Mouse (Mus musculus) lung, embryonic 15.5 days (tissue): ENCODE measurements around the gene Ust. TPM values are rescaled to one million over a fixed set of nuclear protein-coding genes. Genes with fewer than 3 reads are reported as not detected.

ENCODE experiments used
- ATAC-seq: fragments of 200-750 bp; cut with Nextera tagmentation; 2 replicates; pipeline ENCODE4 v1.8.0; 2017; ENCODE audit warnings: moderate number of reproducible peaks, borderline replicate concordance; ENCODE audit not compliant: low FRiP score, low TSS enrichment; ENCODE audit errors: extremely low read depth
- H3K27ac ChIP-seq: fragments of 300-500 bp; sonication (generic); 2 replicates; pipeline ENCODE4 v1.5.1; 2015; ENCODE audit warnings: moderate library complexity, mild to moderate bottlenecking, inconsistent platforms
- H3K27me3 ChIP-seq: fragments of 300-500 bp; sonication (generic); 2 replicates; pipeline ENCODE4 v1.6.1; 2015; ENCODE audit warnings: inconsistent platforms
- H3K36me3 ChIP-seq: fragments of 300-500 bp; sonication (generic); 2 replicates; pipeline ENCODE4 v1.6.1; 2015; ENCODE audit warnings: inconsistent platforms
- H3K4me1 ChIP-seq: fragments of 300-500 bp; sonication (generic); 2 replicates; pipeline ENCODE4 v1.6.1; 2015; ENCODE audit warnings: inconsistent platforms
- H3K4me2 ChIP-seq: fragments of 300-500 bp; sonication (generic); 2 replicates; pipeline ENCODE4 v1.6.1; 2015; ENCODE audit warnings: inconsistent platforms, mild to moderate bottlenecking, moderate library complexity
- H3K4me3 ChIP-seq: fragments of 300-500 bp; sonication (generic); 2 replicates; pipeline ENCODE4 v1.5.1; 2015; ENCODE audit warnings: mild to moderate bottlenecking, inconsistent platforms
- H3K9ac ChIP-seq: fragments of 300-500 bp; sonication (generic); 2 replicates; pipeline ENCODE4 v1.6.1; 2015; ENCODE audit warnings: inconsistent platforms
- H3K9me3 ChIP-seq: fragments of 300-500 bp; sonication (generic); 2 replicates; pipeline ENCODE4 v1.6.1; 2016; ENCODE audit warnings: inconsistent platforms
- WGBS: fragments of 180-500 bp; shearing (Covaris S2); methylation state at CpG from one replicate; pipeline ENCODE4 v1.1.7; 2015; 5-methylcytosine and 5-hydroxymethylcytosine counted together
- polyA plus RNA-seq: library from polyadenylated mRNA; unstranded; fragments of >200 nt; fragmentation: Nextera tagmentation; extraction: Ambion mirVana; gene quantifications from 2 replicates; pipeline ENCODE4 v1.2.1, GENCODE M21; 2015

Ust gene
- polyA plus RNA-seq, 1 experiment from 2014 or later: 6.8 TPM

DNA sequence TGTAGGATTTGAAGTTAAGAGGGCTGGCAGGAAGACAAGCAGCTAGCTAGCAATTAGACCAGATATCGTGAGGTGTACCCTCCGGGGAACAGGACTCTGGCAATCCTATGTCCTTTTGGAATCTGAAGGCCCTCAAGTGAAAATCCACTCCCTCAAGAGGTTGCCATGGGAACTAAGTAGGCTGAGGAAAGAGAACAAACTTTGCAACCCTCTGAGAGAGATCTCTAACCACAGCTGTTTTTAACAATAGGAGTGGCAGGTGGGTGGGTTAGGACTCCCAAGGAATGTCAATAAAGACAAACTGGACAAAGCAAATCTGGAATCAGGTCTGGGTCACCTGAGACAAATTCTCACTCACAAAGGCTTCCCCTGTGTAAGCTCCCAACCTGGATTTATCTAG, 221.4 kb downstream of the Ust start:
- Histone ChIP-seq H3K9me3 (no peaks in the 10 kb centered on the region), H3K4me1 (peaks cover 12% of the 10 kb centered on the region; the same call in 1 of the 2 replicates), H3K9ac (no peak overlapping the region), H3K36me3 (no peaks in the 10 kb centered on the region), H3K4me2 (no peak overlapping the region), H3K27me3 (no peaks in the 10 kb centered on the region), H3K27ac (peak overlapping the region; percentile 73), H3K4me3 (no peak overlapping the region)
- WGBS: 48% methylated on average over 2 of the region's 2 CpGs
- ATAC-seq: peak; percentile 78

DNA sequence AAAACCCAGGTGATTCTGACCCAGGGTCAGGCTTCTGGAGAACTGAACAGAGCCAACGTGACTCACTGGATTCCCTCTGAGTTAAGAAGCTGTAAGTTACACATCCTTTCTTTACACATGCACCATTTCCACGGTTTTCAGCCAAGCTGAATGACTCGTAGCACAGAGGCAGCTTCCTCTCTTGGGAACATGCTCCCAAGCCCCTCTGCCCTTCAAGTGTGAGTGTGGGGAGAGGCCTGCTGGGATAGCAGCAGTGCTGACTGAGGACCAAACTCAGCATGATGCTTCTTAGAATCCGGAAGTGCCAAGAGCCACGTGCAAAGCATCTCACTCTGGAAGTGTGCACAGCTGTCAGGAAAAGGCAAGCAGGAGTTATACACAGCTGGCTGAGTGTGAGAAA, 228.0 kb downstream of the Ust start:
- no peaks in the 10 kb centered on the region for H3K27me3 ChIP-seq
- peaks cover 15% of the 10 kb centered on the region for H3K4me1 ChIP-seq
- WGBS: 33% methylated on average over 5 of the region's 5 CpGs
- H3K4me2 ChIP-seq: no peak overlapping the region
- no peak overlapping the region for H3K27ac ChIP-seq
- ATAC-seq: no peak
- no peak overlapping the region for H3K4me3 ChIP-seq
- H3K36me3 ChIP-seq: no peaks in the 10 kb centered on the region
- no peak overlapping the region for H3K9ac ChIP-seq
- H3K9me3 ChIP-seq: no peaks in the 10 kb centered on the region

DNA sequence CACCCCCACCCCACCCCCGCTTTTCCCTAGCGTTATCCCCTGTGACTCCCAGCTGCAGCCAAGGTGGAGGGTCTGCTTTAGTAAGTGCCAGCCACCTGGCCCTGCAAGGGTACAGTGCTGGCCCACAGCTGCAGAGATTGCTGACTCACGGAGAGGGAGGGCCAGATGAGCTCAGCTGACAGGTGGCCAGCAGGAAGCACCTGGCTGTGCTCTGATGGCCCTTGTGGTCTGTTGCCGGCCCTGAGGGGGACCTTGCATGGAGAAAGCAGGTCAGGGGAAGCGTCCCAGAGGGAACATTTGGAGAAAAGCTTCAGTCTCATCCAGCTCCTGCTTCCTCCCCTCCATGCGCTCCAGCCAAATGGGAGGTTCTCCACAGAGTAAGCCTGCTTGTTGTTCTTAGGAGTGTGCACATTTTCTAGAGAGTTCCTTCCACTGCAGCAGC, 231.3 kb downstream of the Ust start:
- Histone ChIP-seq H3K27me3 (no peaks in the 10 kb centered on the region), H3K4me1 (peaks cover 13% of the 10 kb centered on the region), H3K36me3 (no peaks in the 10 kb centered on the region), H3K4me3 (no peak overlapping the region), H3K27ac (no peak overlapping the region), H3K9ac (no peak overlapping the region), H3K4me2 (no peak overlapping the region), H3K9me3 (no peaks in the 10 kb centered on the region)
- peak; percentile 39; the same call in 1 of the 2 replicates for ATAC-seq
- WGBS: 18% methylated on average over 6 of the region's 6 CpGs

DNA sequence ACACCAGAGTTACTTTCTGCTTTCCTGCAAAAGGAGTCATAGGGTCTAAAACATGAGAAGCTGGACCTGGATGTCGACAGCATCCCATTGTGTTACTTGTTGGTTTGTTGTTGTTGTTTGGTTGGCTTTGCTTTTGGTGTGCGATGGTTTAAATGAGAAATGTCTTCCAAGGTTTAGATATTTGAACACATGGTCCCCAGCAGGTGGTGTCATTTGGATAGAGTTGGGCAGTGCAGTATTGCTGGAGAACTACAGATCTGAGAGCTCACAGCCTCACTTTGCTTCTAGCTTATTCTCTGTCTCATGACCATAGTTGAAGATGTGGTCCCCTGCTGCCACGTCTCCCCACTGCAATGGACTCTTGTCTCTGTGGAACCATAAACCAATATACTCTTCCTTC, 234.6 kb downstream of the Ust start:
- Histone ChIP-seq H3K9me3 (no peaks in the 10 kb centered on the region), H3K9ac (no peak overlapping the region), H3K4me1 (peaks cover 6% of the 10 kb centered on the region; the same call in 1 of the 2 replicates), H3K27me3 (no peaks in the 10 kb centered on the region), H3K4me2 (no peak overlapping the region), H3K4me3 (no peak overlapping the region), H3K36me3 (no peaks in the 10 kb centered on the region), H3K27ac (no peak overlapping the region)
- WGBS: 84% methylated on average over 3 of the region's 3 CpGs
- ATAC-seq: no peak

DNA sequence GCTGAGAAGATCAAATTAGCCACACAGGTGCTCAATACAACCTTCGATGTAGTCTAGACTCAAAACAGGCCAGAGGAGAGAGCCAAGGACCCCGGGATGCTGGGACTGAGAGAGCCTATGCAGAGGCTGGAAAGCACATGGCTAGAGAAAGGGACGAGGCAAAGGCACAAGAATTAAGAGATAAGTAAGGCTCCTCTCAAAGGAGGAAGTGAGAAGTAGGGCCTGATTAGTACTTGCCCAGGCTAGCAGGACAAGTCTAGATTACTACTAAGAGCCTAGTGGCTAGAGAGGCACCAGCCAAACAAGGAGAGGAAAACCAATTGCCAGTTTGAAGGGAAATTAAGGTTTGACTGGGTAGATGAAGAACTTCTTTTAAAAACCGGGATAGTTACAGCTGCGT, 241.5 kb downstream of the Ust start:
- no peak for ATAC-seq
- WGBS: 74% methylated on average over 5 of the region's 5 CpGs
- H3K27ac ChIP-seq: no peak overlapping the region
- no peaks in the 10 kb centered on the region for H3K9me3 ChIP-seq
- H3K4me3 ChIP-seq: no peak overlapping the region
- H3K4me1 ChIP-seq: no peaks in the 10 kb centered on the region
- H3K27me3 ChIP-seq: no peaks in the 10 kb centered on the region
- H3K4me2 ChIP-seq: no peak overlapping the region
- no peaks in the 10 kb centered on the region for H3K36me3 ChIP-seq
- no peak overlapping the region for H3K9ac ChIP-seq

DNA sequence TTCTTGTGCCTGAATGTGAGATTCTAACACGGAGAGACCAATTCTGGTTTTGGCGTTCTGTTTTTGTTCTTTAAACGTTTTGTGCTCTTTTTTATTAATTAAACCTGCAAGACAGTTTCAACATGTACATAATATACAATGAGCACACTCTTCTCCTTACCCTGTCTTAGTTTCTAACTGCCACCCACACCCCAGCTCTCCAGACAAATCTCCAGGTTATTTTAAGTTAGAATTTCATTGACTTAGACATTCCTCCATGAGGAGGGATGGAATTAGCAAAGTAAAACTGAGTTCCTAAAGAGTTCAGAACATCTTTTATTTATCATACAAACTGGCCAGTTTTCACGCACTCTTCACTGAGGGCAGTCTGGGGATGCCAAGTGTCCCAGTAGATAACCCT, 248.9 kb downstream of the Ust start:
- ATAC-seq: no peak
- H3K27me3 ChIP-seq: no peaks in the 10 kb centered on the region
- no peak overlapping the region for H3K27ac ChIP-seq
- no peaks in the 10 kb centered on the region for H3K36me3 ChIP-seq
- 84% methylated on average over 4 of the region's 4 CpGs for WGBS
- no peak overlapping the region for H3K4me3 ChIP-seq
- H3K4me2 ChIP-seq: no peak overlapping the region
- no peak overlapping the region for H3K9ac ChIP-seq
- no peaks in the 10 kb centered on the region for H3K9me3 ChIP-seq
- no peaks in the 10 kb centered on the region for H3K4me1 ChIP-seq

DNA sequence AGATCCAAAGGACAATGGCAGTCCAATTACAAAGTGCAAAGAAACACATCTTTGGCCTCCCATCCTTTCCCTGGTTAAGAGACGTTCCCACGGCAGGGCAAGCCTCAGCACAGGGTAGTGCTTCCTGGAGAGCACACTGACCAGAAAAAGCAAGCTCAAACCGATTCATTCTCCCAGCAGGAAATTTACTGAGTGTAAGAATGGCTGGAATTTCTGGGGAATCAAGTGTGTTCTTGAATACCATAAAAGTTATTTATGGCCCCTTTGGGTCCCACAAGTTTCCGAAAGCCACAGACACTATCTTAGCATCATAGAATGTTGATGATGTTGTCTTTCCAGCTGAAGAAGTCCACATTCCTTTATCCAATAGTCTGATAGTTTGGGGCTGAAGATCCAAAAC, 258.9 kb downstream of the Ust start:
- Histone ChIP-seq H3K4me2 (no peak overlapping the region), H3K9me3 (no peaks in the 10 kb centered on the region), H3K27ac (0 out of 2 replicates have a peak overlapping the region, but pooled peaks have one; percentile 1), H3K4me1 (peaks cover 8% of the 10 kb centered on the region; the same call in 1 of the 2 replicates), H3K9ac (no peak overlapping the region), H3K36me3 (no peaks in the 10 kb centered on the region), H3K4me3 (no peak overlapping the region), H3K27me3 (no peaks in the 10 kb centered on the region)
- peak; percentile 42; the same call in 1 of the 2 replicates for ATAC-seq
- 27% methylated on average over 4 of the region's 4 CpGs for WGBS

DNA sequence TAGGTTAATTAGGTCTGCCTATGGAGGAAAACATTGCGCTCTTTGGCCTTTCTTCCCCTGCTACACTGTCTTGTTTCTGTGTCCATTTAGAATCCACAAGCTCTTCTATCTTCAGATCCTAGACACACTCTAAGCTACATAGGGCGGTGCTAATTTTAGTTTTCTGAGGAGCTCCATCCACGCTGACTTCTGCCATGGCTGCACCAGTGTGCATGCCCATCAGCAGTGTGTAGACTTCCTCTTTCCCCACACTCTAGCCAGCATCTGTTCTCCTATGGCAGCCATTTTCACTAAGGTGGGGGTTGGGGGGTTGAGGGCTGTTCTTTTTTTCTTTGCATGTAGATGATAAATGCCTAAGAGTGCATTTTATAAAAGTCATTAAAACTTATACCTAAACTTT, 268.6 kb downstream of the Ust start:
- no peak overlapping the region for H3K4me2 ChIP-seq
- 88% methylated on average over 3 of the region's 3 CpGs for WGBS

DNA sequence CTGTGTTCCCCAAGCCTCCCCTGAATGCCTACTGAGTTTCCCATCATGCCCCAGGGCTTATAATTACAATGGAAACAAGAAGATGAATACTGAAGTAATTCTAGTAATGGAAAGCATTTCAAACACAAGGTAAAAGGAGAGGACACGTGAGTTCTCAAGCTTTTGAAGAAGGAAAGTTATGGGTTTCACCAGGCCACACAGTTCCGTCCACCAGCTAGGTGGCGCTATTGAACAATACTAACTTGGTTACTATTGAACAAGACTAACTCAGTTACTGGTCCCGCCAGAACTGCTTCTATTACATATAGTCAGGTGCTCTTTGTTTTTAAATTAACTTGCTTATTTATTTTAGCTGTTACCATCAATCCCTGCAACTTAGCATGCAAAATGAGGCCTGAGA, 276.3 kb downstream of the Ust start:
- no peak for ATAC-seq
- 17% methylated on average over 4 of the region's 4 CpGs for WGBS
- H3K9me3 ChIP-seq: no peaks in the 10 kb centered on the region
- no peak overlapping the region for H3K9ac ChIP-seq
- H3K27me3 ChIP-seq: no peaks in the 10 kb centered on the region
- H3K27ac ChIP-seq: no peak overlapping the region
- no peak overlapping the region for H3K4me3 ChIP-seq
- no peak overlapping the region for H3K4me2 ChIP-seq
- H3K4me1 ChIP-seq: peaks cover 6% of the 10 kb centered on the region
- peaks cover under 1% of the 10 kb centered on the region; the same call in 1 of the 2 replicates for H3K36me3 ChIP-seq

More for the DNA sequence above, 268.6 kb downstream of the Ust start:
- no peaks in the 10 kb centered on the region for H3K27me3 ChIP-seq
- no peak overlapping the region for H3K9ac ChIP-seq
- no peaks in the 10 kb centered on the region for H3K9me3 ChIP-seq
- H3K27ac ChIP-seq: no peak overlapping the region
- no peaks in the 10 kb centered on the region for H3K4me1 ChIP-seq
- no peak overlapping the region for H3K4me3 ChIP-seq
- H3K36me3 ChIP-seq: peaks cover 4% of the 10 kb centered on the region; the same call in 1 of the 2 replicates
- no peak for ATAC-seq

DNA sequence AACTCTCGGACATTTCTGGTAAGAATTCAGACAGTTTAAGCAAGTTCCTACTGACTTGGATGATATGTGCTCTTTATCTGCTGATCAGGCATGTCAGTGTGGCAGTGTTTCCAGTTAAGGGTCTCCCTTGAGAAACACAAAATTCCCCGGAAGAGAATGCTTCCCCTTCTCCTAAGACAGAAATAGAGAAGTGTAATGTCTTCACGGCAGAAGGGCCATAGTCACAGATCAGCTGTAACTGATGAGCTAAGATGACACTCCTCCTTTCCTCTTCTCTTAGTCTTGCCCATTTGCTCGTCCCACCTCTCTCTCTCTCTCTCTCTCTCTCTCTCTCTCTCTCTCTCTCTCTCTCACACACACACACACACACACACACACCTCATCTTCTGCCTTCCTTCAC, 277.9 kb downstream of the Ust start:
- H3K4me3 ChIP-seq: no peak overlapping the region
- no peak for ATAC-seq
- no peaks in the 10 kb centered on the region for H3K27me3 ChIP-seq
- no peaks in the 10 kb centered on the region; the same call in 1 of the 2 replicates for H3K36me3 ChIP-seq
- H3K9ac ChIP-seq: no peak overlapping the region
- WGBS: 57% methylated on average over 3 of the region's 4 CpGs
- no peaks in the 10 kb centered on the region for H3K9me3 ChIP-seq
- no peak overlapping the region for H3K4me2 ChIP-seq
- H3K4me1 ChIP-seq: peaks cover 10% of the 10 kb centered on the region
- H3K27ac ChIP-seq: no peak overlapping the region

DNA sequence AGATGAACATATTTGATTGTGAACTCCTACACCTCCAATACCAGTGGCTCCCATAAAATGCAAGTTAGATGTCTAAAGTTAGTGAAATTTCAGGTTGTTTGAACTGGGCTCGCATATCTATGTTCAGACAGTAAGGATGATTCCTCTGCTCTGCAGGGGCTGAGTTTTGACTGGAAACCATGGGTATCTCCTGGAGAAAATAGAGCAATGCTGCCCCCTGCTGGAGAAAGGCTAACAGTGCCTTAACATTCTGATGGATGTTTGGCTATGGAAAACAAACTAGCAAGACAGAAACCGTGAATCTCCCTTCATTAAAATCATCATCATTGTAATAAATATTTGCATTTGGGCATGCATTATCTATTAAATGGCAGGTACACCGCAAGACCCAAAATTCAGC, 278.4 kb downstream of the Ust start:
- Histone ChIP-seq H3K4me1 (peaks cover 10% of the 10 kb centered on the region), H3K27ac (no peak overlapping the region), H3K9ac (no peak overlapping the region), H3K36me3 (no peaks in the 10 kb centered on the region; the same call in 1 of the 2 replicates), H3K27me3 (no peaks in the 10 kb centered on the region), H3K4me2 (no peak overlapping the region), H3K4me3 (no peak overlapping the region), H3K9me3 (no peaks in the 10 kb centered on the region)
- ATAC-seq: no peak
- WGBS: 3% methylated on average over 3 of the region's 3 CpGs

DNA sequence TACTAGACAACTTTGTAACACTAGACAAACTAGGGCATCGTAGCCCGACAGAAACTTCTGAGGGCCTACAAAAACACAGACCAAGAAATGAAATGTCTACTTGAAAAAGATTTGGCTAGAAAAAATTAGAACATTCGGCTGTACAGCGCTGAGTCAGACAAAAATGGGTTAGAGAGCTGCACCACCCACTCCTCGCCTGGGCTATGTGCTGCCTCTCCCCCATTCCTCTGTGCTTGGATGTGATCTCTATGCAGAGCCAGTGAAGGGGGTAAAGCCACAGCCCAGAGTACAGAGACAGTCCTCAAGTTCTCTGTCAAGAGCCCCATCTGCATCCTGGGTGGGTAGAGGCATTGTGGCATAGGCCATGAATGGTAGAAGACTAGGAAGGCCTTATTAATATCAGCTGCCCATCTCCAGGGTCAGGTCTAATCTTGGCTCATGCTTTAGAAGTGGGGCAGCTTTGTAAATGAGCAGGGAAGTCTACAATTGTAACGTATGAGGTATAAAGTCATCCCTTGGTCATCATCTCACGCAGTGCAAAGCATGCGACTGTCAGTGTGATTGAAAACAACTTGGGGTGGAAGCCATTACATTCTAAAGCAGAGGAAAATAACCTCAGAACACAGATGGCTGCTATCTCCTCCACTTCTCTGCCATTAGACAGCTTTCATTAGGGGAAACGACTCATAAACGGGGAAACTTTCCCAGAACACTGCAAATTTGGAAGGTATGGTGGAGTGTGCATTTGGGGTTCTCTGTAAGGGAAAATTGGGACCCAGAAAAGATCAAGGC, 281.6 kb downstream of the Ust start:
- WGBS: 58% methylated on average over 10 of the region's 10 CpGs
- Histone ChIP-seq H3K4me1 (peaks cover 21% of the 10 kb centered on the region), H3K27me3 (no peaks in the 10 kb centered on the region), H3K4me2 (no peak overlapping the region), H3K4me3 (no peak overlapping the region), H3K9ac (no peak overlapping the region), H3K9me3 (no peaks in the 10 kb centered on the region), H3K27ac (peak overlapping the region; percentile 66), H3K36me3 (no peaks in the 10 kb centered on the region)
- peak; percentile 54; the same call in 1 of the 2 replicates for ATAC-seq
